Mouse (Mus musculus): ENCODE results near the gene Slc2a6. TPM values are rescaled to one million over a fixed set of nuclear protein-coding genes. Genes with fewer than 3 reads are reported as not detected.
A peak's percentile ranks its signal among the peaks of the same experiment; 100 is the strongest.

Slc2a6 gene
- total and polyA plus RNA-seq, 3 experiments: 0.16 TPM; not detected in 2

DNA sequence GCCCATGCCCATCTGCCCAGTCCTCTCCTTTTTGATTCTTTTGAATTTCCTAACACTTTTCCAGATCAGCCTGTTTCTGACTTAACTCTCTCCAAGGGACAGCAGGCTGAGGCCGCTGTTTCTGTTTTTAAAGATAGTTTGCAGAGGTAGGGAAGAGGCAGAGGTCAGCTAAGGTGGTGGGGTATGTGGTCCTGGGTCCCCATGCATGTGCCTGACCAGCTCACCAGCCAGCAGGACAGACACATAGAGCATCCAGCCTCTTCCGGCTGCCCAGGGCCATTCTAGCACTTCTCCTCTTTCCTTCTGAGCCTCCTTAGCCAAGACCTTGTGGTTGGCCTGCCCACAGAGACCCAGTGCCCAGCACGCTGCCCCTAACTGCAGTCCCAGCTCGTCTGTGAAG, 30.5 kb upstream of the Slc2a6 start:
- no peaks in the 10 kb centered on the region for H3K4me1 ChIP-seq (ENCODE audit: insufficient read depth, low read depth, low read length)
- TF ChIP-seq GATA1 (IDR thresholded peaks at IDR 0.05; ENCODE audit: borderline replicate concordance, low read length) (no peak), POLR2AphosphoS5 (IDR thresholded peaks at IDR 0.05; ENCODE audit: insufficient replicate concordance, low read depth, low read length) (no peak), GATA2 (IDR thresholded peaks at IDR 0.05; ENCODE audit: borderline replicate concordance, low read depth, low read length) (no peak), TAL1 (conservative IDR thresholded peaks at IDR 0.05; ENCODE audit: low read depth, low read length) (no peak), CTCF (IDR thresholded peaks at IDR 0.05; ENCODE audit: low read depth, low read length) (no peak)
- H3K27me3 ChIP-seq (ENCODE audit: insufficient read depth, low read length): peaks cover 13% of the 10 kb centered on the region; the same call in 1 of the 2 replicates
- DNase-seq (ENCODE audit: low spot score): no peak
- H3K36me3 ChIP-seq (replicated peaks): no peaks in the 10 kb centered on the region
- H3K4me3 ChIP-seq (ENCODE audit: low read depth, low read length): no peak overlapping the region
- no peak for ATAC-seq (ENCODE audit: extremely low read depth, insufficient number of reproducible peaks, low FRiP score, poor library complexity, severe bottlenecking)
- no peaks in the 10 kb centered on the region for H3K9me3 ChIP-seq (replicated peaks)

DNA sequence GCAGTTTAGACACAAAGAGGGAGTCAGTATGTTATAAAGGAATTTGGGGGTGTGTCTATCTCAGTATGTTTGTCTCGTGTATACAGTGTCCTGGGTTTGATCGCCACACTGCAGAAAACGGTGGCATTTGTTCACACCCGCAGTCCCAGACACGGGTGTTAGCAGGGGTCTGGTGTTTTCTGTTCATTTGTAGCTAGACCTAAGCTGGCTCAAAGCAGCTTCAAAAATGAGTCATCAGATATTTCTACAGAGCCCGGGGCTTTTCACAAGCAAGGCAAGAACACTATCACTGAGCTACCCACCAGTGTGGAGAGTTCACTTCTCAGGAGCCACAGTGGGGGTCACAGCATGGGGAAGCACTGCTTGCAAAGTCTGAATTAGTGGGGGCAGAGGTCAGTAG, 21.6 kb upstream of the Slc2a6 start:
- no peaks in the 10 kb centered on the region for H3K36me3 ChIP-seq (replicated peaks)
- DNase-seq (ENCODE audit: low spot score) (no peak), ATAC-seq (ENCODE audit: extremely low read depth, insufficient number of reproducible peaks, low FRiP score, poor library complexity, severe bottlenecking) (no peak)
- H3K4me1 ChIP-seq (ENCODE audit: insufficient read depth, low read depth, low read length): no peaks in the 10 kb centered on the region
- no peaks in the 10 kb centered on the region for H3K9me3 ChIP-seq (replicated peaks)
- peaks cover 28% of the 10 kb centered on the region for H3K27me3 ChIP-seq (ENCODE audit: insufficient read depth, low read length)
- TF ChIP-seq GATA1 (IDR thresholded peaks at IDR 0.05; ENCODE audit: borderline replicate concordance, low read length) (no peak), GATA2 (IDR thresholded peaks at IDR 0.05; ENCODE audit: borderline replicate concordance, low read depth, low read length) (no peak), CTCF (IDR thresholded peaks at IDR 0.05; ENCODE audit: low read depth, low read length) (no peak), POLR2AphosphoS5 (IDR thresholded peaks at IDR 0.05; ENCODE audit: insufficient replicate concordance, low read depth, low read length) (no peak), TAL1 (conservative IDR thresholded peaks at IDR 0.05; ENCODE audit: low read depth, low read length) (no peak)
- H3K4me3 ChIP-seq (ENCODE audit: low read depth, low read length): no peak overlapping the region

DNA sequence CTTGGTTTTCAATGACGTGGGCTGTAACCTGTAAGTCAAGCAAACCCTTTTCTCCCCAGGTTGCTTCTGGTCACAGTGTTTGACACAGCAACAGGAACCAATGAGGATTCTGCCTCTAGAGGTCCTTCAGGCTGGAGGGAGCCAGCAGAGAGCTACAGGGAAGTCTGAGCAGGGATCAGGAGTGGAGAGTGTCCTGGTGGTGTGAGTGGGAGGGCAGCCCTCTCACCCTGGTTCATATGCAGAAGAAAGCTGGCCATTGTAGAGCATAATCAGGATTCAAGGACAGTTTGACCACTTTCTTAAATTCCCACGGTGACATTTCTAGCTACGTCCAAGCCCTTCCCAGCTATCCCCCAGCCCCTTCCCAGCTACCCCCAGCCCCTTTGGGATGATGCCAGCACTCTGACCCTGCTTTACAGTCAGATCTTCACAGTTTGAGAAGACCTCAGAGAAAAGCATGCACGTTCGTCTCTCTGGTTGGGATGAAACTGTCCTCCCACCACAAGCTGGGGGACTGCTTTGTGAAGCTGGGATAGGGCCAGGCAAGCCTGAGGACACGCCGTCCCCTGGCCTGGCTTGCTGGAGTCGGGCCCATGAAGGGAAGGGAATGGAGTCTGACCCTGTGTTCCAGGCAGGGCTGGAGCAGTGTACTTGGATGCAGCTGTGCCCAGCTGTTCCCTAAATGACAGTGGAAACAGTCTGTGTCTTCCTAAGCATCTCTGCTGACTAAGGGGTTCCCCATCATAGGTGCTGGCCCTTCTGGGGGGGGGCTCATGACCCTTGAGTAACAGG, 18.4 kb upstream of the Slc2a6 start:
- Histone ChIP-seq H3K27me3 (ENCODE audit: insufficient read depth, low read length) (peaks cover 35% of the 10 kb centered on the region), H3K4me1 (ENCODE audit: insufficient read depth, low read depth, low read length) (no peaks in the 10 kb centered on the region), H3K4me3 (ENCODE audit: low read depth, low read length) (no peak overlapping the region), H3K36me3 (replicated peaks) (no peaks in the 10 kb centered on the region), H3K9me3 (replicated peaks) (no peaks in the 10 kb centered on the region)
- no peak for ATAC-seq (ENCODE audit: extremely low read depth, insufficient number of reproducible peaks, low FRiP score, poor library complexity, severe bottlenecking)
- no peak for TF ChIP-seq GATA2 (IDR thresholded peaks at IDR 0.05; ENCODE audit: borderline replicate concordance, low read depth, low read length)
- no peak for DNase-seq (ENCODE audit: low spot score)

DNA sequence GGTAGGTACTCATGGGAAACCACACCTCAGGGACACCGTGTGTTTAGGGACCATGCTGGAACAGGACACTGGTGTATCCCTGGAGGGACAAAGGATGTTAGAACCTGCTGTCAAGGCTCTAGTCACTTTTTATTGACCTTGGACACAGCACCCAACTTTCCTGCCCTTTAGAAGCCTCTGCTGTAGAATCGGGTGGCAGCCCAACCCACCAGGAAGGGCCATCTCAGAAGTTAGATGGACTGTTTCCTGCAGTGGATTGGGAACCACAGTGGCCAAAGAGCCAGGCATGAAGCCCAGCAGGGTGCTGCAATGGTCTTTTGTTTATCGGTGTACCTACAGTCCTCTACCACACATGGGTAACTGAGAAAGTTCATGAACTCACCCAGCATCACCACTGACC, 16.8 kb upstream of the Slc2a6 start:
- no peak for DNase-seq (ENCODE audit: low spot score)
- H3K9me3 ChIP-seq (replicated peaks): no peaks in the 10 kb centered on the region
- no peaks in the 10 kb centered on the region for H3K4me1 ChIP-seq (ENCODE audit: insufficient read depth, low read depth, low read length)
- no peak overlapping the region for H3K4me3 ChIP-seq (ENCODE audit: low read depth, low read length)
- TF ChIP-seq TAL1 (conservative IDR thresholded peaks at IDR 0.05; ENCODE audit: low read depth, low read length) (no peak), GATA1 (IDR thresholded peaks at IDR 0.05; ENCODE audit: borderline replicate concordance, low read length) (no peak), POLR2AphosphoS5 (IDR thresholded peaks at IDR 0.05; ENCODE audit: insufficient replicate concordance, low read depth, low read length) (no peak), GATA2 (IDR thresholded peaks at IDR 0.05; ENCODE audit: borderline replicate concordance, low read depth, low read length) (no peak), CTCF (IDR thresholded peaks at IDR 0.05; ENCODE audit: low read depth, low read length) (no peak)
- H3K36me3 ChIP-seq (replicated peaks): no peaks in the 10 kb centered on the region
- peaks cover 41% of the 10 kb centered on the region for H3K27me3 ChIP-seq (ENCODE audit: insufficient read depth, low read length)
- no peak for ATAC-seq (ENCODE audit: extremely low read depth, insufficient number of reproducible peaks, low FRiP score, poor library complexity, severe bottlenecking)

DNA sequence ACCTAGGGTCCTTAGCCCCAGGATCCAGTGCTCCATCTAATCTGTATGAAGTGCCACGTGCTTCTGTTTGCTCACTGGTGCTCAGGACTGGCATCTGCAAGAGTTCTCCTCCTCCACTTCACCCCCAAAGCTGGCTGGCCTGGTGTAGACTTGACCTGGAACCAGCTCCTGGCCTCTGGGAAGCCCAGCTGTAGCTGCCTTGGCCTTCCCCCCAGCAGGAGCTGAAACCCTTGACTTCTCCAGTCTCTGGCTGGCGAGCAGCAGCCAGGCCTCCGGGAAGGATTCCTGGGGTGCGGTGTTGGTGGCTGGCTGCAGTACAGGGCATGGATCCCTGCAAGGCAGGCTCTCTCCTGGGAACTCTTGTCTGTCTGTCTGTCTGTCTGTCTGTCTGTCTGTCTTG, 16.4 kb upstream of the Slc2a6 start:
- Histone ChIP-seq H3K4me1 (ENCODE audit: insufficient read depth, low read depth, low read length) (no peaks in the 10 kb centered on the region), H3K36me3 (replicated peaks) (no peaks in the 10 kb centered on the region), H3K4me3 (ENCODE audit: low read depth, low read length) (no peak overlapping the region), H3K27me3 (ENCODE audit: insufficient read depth, low read length) (peaks cover 44% of the 10 kb centered on the region), H3K9me3 (replicated peaks) (no peaks in the 10 kb centered on the region)
- ATAC-seq (ENCODE audit: extremely low read depth, insufficient number of reproducible peaks, low FRiP score, poor library complexity, severe bottlenecking): no peak
- TF ChIP-seq TAL1 (conservative IDR thresholded peaks at IDR 0.05; ENCODE audit: low read depth, low read length): no peak
- no peak for TF ChIP-seq CTCF (IDR thresholded peaks at IDR 0.05; ENCODE audit: low read depth, low read length)
- TF ChIP-seq GATA2 (IDR thresholded peaks at IDR 0.05; ENCODE audit: borderline replicate concordance, low read depth, low read length): no peak
- TF ChIP-seq GATA1 (IDR thresholded peaks at IDR 0.05; ENCODE audit: borderline replicate concordance, low read length): no peak
- TF ChIP-seq POLR2AphosphoS5 (IDR thresholded peaks at IDR 0.05; ENCODE audit: insufficient replicate concordance, low read depth, low read length): no peak
- DNase-seq (ENCODE audit: low spot score): no peak

DNA sequence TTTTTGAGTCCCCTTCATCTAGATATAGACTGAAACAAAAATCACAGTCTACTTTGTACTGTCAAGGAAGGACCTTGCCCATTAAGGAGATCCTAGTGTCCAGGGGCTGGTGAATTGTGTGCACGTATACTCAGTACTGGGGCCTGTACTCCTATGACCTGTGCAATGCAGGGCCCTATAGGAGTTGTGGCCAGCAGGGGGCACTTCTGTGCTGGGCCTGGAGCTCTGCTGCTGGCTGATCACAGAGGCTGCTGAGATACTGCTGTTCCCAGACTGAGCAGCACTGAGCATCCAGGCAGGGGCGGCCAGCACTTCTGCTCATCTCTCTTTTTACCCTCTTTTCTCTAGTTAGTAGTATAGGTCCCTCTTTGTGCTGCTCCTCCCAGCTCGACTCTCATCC, 15.7 kb upstream of the Slc2a6 start:
- H3K27me3 ChIP-seq (ENCODE audit: insufficient read depth, low read length): peaks cover 45% of the 10 kb centered on the region
- ATAC-seq (ENCODE audit: extremely low read depth, insufficient number of reproducible peaks, low FRiP score, poor library complexity, severe bottlenecking): no peak

More for the DNA sequence above, 15.7 kb upstream of the Slc2a6 start:
- peaks cover 6% of the 10 kb centered on the region; the same call in 1 of the 2 replicates for H3K4me1 ChIP-seq (ENCODE audit: insufficient read depth, low read depth, low read length)
- H3K36me3 ChIP-seq (replicated peaks): no peaks in the 10 kb centered on the region
- H3K4me3 ChIP-seq (ENCODE audit: low read depth, low read length): no peak overlapping the region
- H3K9me3 ChIP-seq (replicated peaks): no peaks in the 10 kb centered on the region
- TF ChIP-seq POLR2AphosphoS5 (IDR thresholded peaks at IDR 0.05; ENCODE audit: insufficient replicate concordance, low read depth, low read length) (no peak), CTCF (IDR thresholded peaks at IDR 0.05; ENCODE audit: low read depth, low read length) (0 out of 2 replicates have a peak, but pooled peaks have one; percentile 24), GATA1 (IDR thresholded peaks at IDR 0.05; ENCODE audit: borderline replicate concordance, low read length) (no peak), GATA2 (IDR thresholded peaks at IDR 0.05; ENCODE audit: borderline replicate concordance, low read depth, low read length) (no peak)
- DNase-seq (ENCODE audit: low spot score): no peak

Measured in G1E (cell line).